Mouse (Mus musculus): ENCODE measurements around the gene Lurap1l. TPM values are rescaled to one million over a fixed set of nuclear protein-coding genes. Genes with fewer than 3 reads are reported as not detected.

Lurap1l gene
- total and polyA plus RNA-seq, 2 experiments from 2014 or later: 9.1 to 13.5 TPM

- H3K36me3 ChIP-seq (ENCODE audit: insufficient read depth, low read length): no peaks in the 10 kb centered on the region
- ATAC-seq (peak; percentile 49; the same call in 1 of the 2 replicates), DNase-seq (ENCODE audit: low spot score) (peak; percentile 21)
- no peak overlapping the region for H3K4me2 ChIP-seq (ENCODE audit: low read depth, low read length)
- TF ChIP-seq CTCF (IDR thresholded peaks at IDR 0.05; ENCODE audit: low read depth): no peak
- 67% methylated on average over 6 of the region's 6 CpGs for WGBS
- no peaks in the 10 kb centered on the region for H3K9me3 ChIP-seq (ENCODE audit: low read length)
- H3K4me1 ChIP-seq (ENCODE audit: insufficient read depth, low read length): no peaks in the 10 kb centered on the region
- H3K27me3 ChIP-seq (ENCODE audit: insufficient read depth, low read length): no peaks in the 10 kb centered on the region
- H3K4me3 ChIP-seq (ENCODE audit: low read length): no peak overlapping the region
- H3K9ac ChIP-seq (replicated peaks; ENCODE audit: low read length): no peak overlapping the region
- H3K27ac ChIP-seq: no peak overlapping the region
These were observed 15.5 kb downstream of the Lurap1l start for GRCm38 (mm10) chr4:80925752-80926519.

- no peaks in the 10 kb centered on the region for H3K9me3 ChIP-seq (ENCODE audit: low read length)
- no peaks in the 10 kb centered on the region for H3K4me1 ChIP-seq (ENCODE audit: insufficient read depth, low read length)
- no peaks in the 10 kb centered on the region for H3K36me3 ChIP-seq (ENCODE audit: insufficient read depth, low read length)
- no peaks in the 10 kb centered on the region for H3K27me3 ChIP-seq (ENCODE audit: insufficient read depth, low read length)
- no peak overlapping the region for H3K9ac ChIP-seq (replicated peaks; ENCODE audit: low read length)
- 98% methylated on average over 3 of the region's 3 CpGs for WGBS
- H3K27ac ChIP-seq: no peak overlapping the region
- no peak for TF ChIP-seq CTCF (IDR thresholded peaks at IDR 0.05; ENCODE audit: low read depth)
- ATAC-seq: no peak
- DNase-seq (ENCODE audit: low spot score): no peak
- H3K4me3 ChIP-seq (ENCODE audit: low read length): no peak overlapping the region
- H3K4me2 ChIP-seq (ENCODE audit: low read depth, low read length): no peak overlapping the region
These were observed 24.3 kb downstream of the Lurap1l start for GRCm38 (mm10) chr4:80934749-80935148.

GRCm38 (mm10) chr4:80939115-80939514 is 28.7 kb downstream of the Lurap1l start:
- 85% methylated on average over 2 of the region's 2 CpGs for WGBS
- no peak for TF ChIP-seq CTCF (IDR thresholded peaks at IDR 0.05; ENCODE audit: low read depth)
- H3K27me3 ChIP-seq (ENCODE audit: insufficient read depth, low read length): no peaks in the 10 kb centered on the region

GRCm38 (mm10) chr4:80940946-80941345 is 30.5 kb downstream of the Lurap1l start:
- H3K4me3 ChIP-seq (ENCODE audit: low read length): no peak overlapping the region
- H3K36me3 ChIP-seq (ENCODE audit: insufficient read depth, low read length): no peaks in the 10 kb centered on the region
- H3K9me3 ChIP-seq (ENCODE audit: low read length): no peaks in the 10 kb centered on the region
- H3K9ac ChIP-seq (replicated peaks; ENCODE audit: low read length): no peak overlapping the region
- H3K4me1 ChIP-seq (ENCODE audit: insufficient read depth, low read length): no peaks in the 10 kb centered on the region
- H3K4me2 ChIP-seq (ENCODE audit: low read depth, low read length): no peak overlapping the region
- TF ChIP-seq CTCF (IDR thresholded peaks at IDR 0.05; ENCODE audit: low read depth): no peak
- H3K27ac ChIP-seq: no peak overlapping the region
- DNase-seq (ENCODE audit: low spot score): no peak
- H3K27me3 ChIP-seq (ENCODE audit: insufficient read depth, low read length): no peaks in the 10 kb centered on the region
- no peak for ATAC-seq
- 66% methylated on average over 4 of the region's 4 CpGs for WGBS

More at GRCm38 (mm10) chr4:80939115-80939514, 28.7 kb downstream of the Lurap1l start:
- Histone ChIP-seq H3K4me1 (ENCODE audit: insufficient read depth, low read length) (no peaks in the 10 kb centered on the region), H3K36me3 (ENCODE audit: insufficient read depth, low read length) (no peaks in the 10 kb centered on the region), H3K4me3 (ENCODE audit: low read length) (no peak overlapping the region), H3K4me2 (ENCODE audit: low read depth, low read length) (no peak overlapping the region), H3K9me3 (ENCODE audit: low read length) (no peaks in the 10 kb centered on the region), H3K27ac (no peak overlapping the region), H3K9ac (replicated peaks; ENCODE audit: low read length) (no peak overlapping the region)
- ATAC-seq: no peak
- DNase-seq (ENCODE audit: low spot score): no peak

GRCm38 (mm10) chr4:80941978-80942377 is 31.5 kb downstream of the Lurap1l start:
- ATAC-seq: no peak
- no peak overlapping the region for H3K9ac ChIP-seq (replicated peaks; ENCODE audit: low read length)

GRCm38 (mm10) chr4:80944605-80945004 is 34.2 kb downstream of the Lurap1l start:
- no peak for TF ChIP-seq CTCF (IDR thresholded peaks at IDR 0.05; ENCODE audit: low read depth)
- Histone ChIP-seq H3K27ac (no peak overlapping the region), H3K36me3 (ENCODE audit: insufficient read depth, low read length) (no peaks in the 10 kb centered on the region), H3K4me2 (ENCODE audit: low read depth, low read length) (no peak overlapping the region), H3K9me3 (ENCODE audit: low read length) (no peaks in the 10 kb centered on the region), H3K27me3 (ENCODE audit: insufficient read depth, low read length) (no peaks in the 10 kb centered on the region), H3K4me1 (ENCODE audit: insufficient read depth, low read length) (no peaks in the 10 kb centered on the region), H3K4me3 (ENCODE audit: low read length) (no peak overlapping the region), H3K9ac (replicated peaks; ENCODE audit: low read length) (no peak overlapping the region)
- DNase-seq (ENCODE audit: low spot score) (no peak), ATAC-seq (no peak)

More at GRCm38 (mm10) chr4:80941978-80942377, 31.5 kb downstream of the Lurap1l start:
- TF ChIP-seq CTCF (IDR thresholded peaks at IDR 0.05; ENCODE audit: low read depth): no peak
- 91% methylated on average over 3 of the region's 3 CpGs for WGBS
- no peak for DNase-seq (ENCODE audit: low spot score)
- Histone ChIP-seq H3K27ac (no peak overlapping the region), H3K4me2 (ENCODE audit: low read depth, low read length) (no peak overlapping the region), H3K36me3 (ENCODE audit: insufficient read depth, low read length) (no peaks in the 10 kb centered on the region), H3K4me3 (ENCODE audit: low read length) (no peak overlapping the region), H3K4me1 (ENCODE audit: insufficient read depth, low read length) (no peaks in the 10 kb centered on the region), H3K27me3 (ENCODE audit: insufficient read depth, low read length) (no peaks in the 10 kb centered on the region), H3K9me3 (ENCODE audit: low read length) (no peaks in the 10 kb centered on the region)

- ATAC-seq (no peak), DNase-seq (ENCODE audit: low spot score) (no peak)
- Histone ChIP-seq H3K9me3 (ENCODE audit: low read length) (no peaks in the 10 kb centered on the region), H3K4me2 (ENCODE audit: low read depth, low read length) (no peak overlapping the region), H3K4me1 (ENCODE audit: insufficient read depth, low read length) (no peaks in the 10 kb centered on the region), H3K27me3 (ENCODE audit: insufficient read depth, low read length) (no peaks in the 10 kb centered on the region), H3K9ac (replicated peaks; ENCODE audit: low read length) (no peak overlapping the region), H3K27ac (no peak overlapping the region), H3K4me3 (ENCODE audit: low read length) (no peak overlapping the region), H3K36me3 (ENCODE audit: insufficient read depth, low read length) (no peaks in the 10 kb centered on the region)
- no peak for TF ChIP-seq CTCF (IDR thresholded peaks at IDR 0.05; ENCODE audit: low read depth)
These were observed 38.7 kb downstream of the Lurap1l start for GRCm38 (mm10) chr4:80949110-80949509.
